Mouse (Mus musculus): ENCODE data around the gene Rap1a.

Rap1a gene

GRCm38 (mm10) chr3:105801191-105802166 lies at the start of gene Rap1a:
TSS of gene Rap1a (minus strand) at chr3:105801336.
- DNase-seq = peak; percentile 79

- no peak for DNase-seq
Observed at GRCm38 (mm10) chr3:105846294-105847069, 45.3 kb upstream of the Rap1a start.

- DNase-seq = no peak
Observed at GRCm38 (mm10) chr3:105839836-105840235, 38.7 kb upstream of the Rap1a start.

GRCm38 (mm10) chr3:105838655-105839054 lies 37.5 kb upstream of the Rap1a start:
- DNase-seq = no peak

GRCm38 (mm10) chr3:105836883-105837282 lies 35.7 kb upstream of the Rap1a start:
- DNase-seq = no peak

GRCm38 (mm10) chr3:105835875-105836274 lies 34.7 kb upstream of the Rap1a start:
- no peak for DNase-seq

- DNase-seq = no peak
Observed at GRCm38 (mm10) chr3:105831584-105831983, 30.4 kb upstream of the Rap1a start.

GRCm38 (mm10) chr3:105825501-105826161 lies 24.5 kb upstream of the Rap1a start:
- DNase-seq = no peak

GRCm38 (mm10) chr3:105824704-105825103 lies 23.6 kb upstream of the Rap1a start:
- DNase-seq = no peak

- no peak for DNase-seq
Observed at GRCm38 (mm10) chr3:105824103-105824502, 23.0 kb upstream of the Rap1a start.

GRCm38 (mm10) chr3:105823609-105824008 lies 22.5 kb upstream of the Rap1a start:
- DNase-seq = no peak

GRCm38 (mm10) chr3:105821504-105821903 lies 20.4 kb upstream of the Rap1a start:
- no peak for DNase-seq

- DNase-seq = no peak
Observed at GRCm38 (mm10) chr3:105820272-105820671, 19.1 kb upstream of the Rap1a start.

GRCm38 (mm10) chr3:105818130-105819004 lies 17.2 kb upstream of the Rap1a start:
- DNase-seq = no peak

- DNase-seq = no peak
Observed at GRCm38 (mm10) chr3:105816089-105816488, 15.0 kb upstream of the Rap1a start.

- no peak for DNase-seq
Observed at GRCm38 (mm10) chr3:105815236-105815904, 14.2 kb upstream of the Rap1a start.

GRCm38 (mm10) chr3:105811146-105811545 lies 10.0 kb upstream of the Rap1a start:
- no peak for DNase-seq

- no peak for DNase-seq
Observed at GRCm38 (mm10) chr3:105808179-105809037, 7.3 kb upstream of the Rap1a start.

- no peak for DNase-seq
Observed at GRCm38 (mm10) chr3:105807672-105808071, 6.5 kb upstream of the Rap1a start.

- no peak for DNase-seq
Observed at GRCm38 (mm10) chr3:105806519-105807249, 5.5 kb upstream of the Rap1a start.
